Mouse (Mus musculus) cerebellum, adult 2 months (tissue): ENCODE data around the gene Ly6g6f. TPM values are rescaled to one million over a fixed set of nuclear protein-coding genes. Genes with fewer than 3 reads are reported as not detected.
A peak's percentile ranks its signal among the peaks of the same experiment; 100 is the strongest.

Experiments used
- DNase-seq, 2 experiments: peaks; one replicate each; pipeline ENCODE4 v3.0.0; 2021
- H3K27ac ChIP-seq: fragments of 200-500 bp; 2 replicates; pipeline ENCODE4 v1.5.1; 2012; ENCODE audit warnings: low read length, control low read depth, inconsistent platforms; ENCODE audit not compliant: insufficient read depth
- H3K27me3 ChIP-seq: fragments of 200-500 bp; 2 replicates; pipeline ENCODE4 v1.6.1; 2012; ENCODE audit warnings: inconsistent platforms, mild to moderate bottlenecking, low read length, moderate library complexity; ENCODE audit not compliant: control insufficient read depth, insufficient read depth
- H3K4me1 ChIP-seq: fragments of 200-500 bp; 2 replicates; pipeline ENCODE4 v1.6.1; 2011; ENCODE audit warnings: low read length; ENCODE audit not compliant: control insufficient read depth, insufficient read depth
- H3K4me3 ChIP-seq: fragments of 200-500 bp; replicated peaks from 2 replicates; pipeline ENCODE3; 2011; ENCODE audit warnings: mild to moderate bottlenecking, low read depth, low read length, control low read depth; ENCODE audit not compliant: insufficient read depth
- CTCF ChIP-seq: fragments of 200-500 bp; IDR thresholded peaks from 2 replicates; pipeline ENCODE4 v1.5.1; 2011; ENCODE audit warnings: low read depth, mild to moderate bottlenecking, control low read depth, low read length, moderate library complexity, borderline replicate concordance; ENCODE audit not compliant: insufficient read depth
- POLR2A ChIP-seq: fragments of 200-500 bp; IDR thresholded peaks from 2 replicates; pipeline ENCODE4 v1.6.1; 2011; ENCODE audit warnings: low read length, control low read depth, borderline replicate concordance; ENCODE audit not compliant: insufficient read depth
- WGBS: fragments of 180-500 bp; shearing (Covaris S2); methylation state at CpG from one replicate; pipeline ENCODE4 v1.1.7; 2018; 5-methylcytosine and 5-hydroxymethylcytosine counted together
- polyA plus RNA-seq: library from polyadenylated mRNA; depleted of rRNA; stranded (reverse); fragments of >200 nt; gene quantifications from 2 replicates; pipeline ENCODE4 v1.2.3, GENCODE M21; 2012

The Ly6g6f gene
- polyA plus RNA-seq, 1 experiment = 1.1 TPM

DNA sequence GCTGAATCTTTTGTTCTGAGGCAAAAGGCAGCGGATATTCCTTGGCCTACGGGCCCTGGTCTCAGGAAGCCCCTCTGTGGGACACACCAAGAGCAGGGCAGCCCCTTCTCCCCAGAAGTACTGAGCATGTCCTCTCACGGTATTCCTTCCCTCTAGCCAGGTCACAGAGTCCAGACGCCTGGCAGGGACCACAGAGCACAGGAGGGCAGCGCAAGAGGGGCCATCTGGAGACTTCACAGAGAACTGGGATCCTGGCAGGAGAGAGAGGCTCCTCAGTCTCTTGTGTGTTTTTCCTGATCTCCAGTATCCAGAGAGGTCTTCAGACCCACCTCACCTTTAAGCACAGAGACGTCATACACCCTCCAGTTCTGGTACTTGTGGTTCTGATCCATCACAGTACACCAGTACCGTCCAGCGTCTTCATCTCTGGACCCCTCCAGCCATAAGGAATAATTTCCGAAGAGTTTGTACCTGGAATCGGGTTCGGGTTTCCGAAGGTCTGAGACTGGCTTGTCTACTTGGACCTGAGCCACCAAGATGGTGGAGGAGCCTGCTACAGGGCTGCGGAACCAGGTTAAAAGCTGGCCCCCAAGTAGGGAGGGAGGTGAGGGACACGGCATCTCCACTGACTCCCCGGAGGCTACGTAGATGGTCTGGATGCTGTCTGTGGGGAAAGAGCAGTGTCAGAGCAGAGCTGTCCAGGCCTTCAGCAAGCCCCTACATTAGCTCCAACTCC, 2.4 kb downstream of the Ly6g6f start:
- H3K27ac ChIP-seq = peak overlapping the region; percentile 82
- peak overlapping the region; percentile 37 for H3K4me3 ChIP-seq
- 24% methylated on average over 16 of the region's 16 CpGs for WGBS
- H3K4me1 ChIP-seq = peaks cover 28% of the 10 kb centered on the region
- DNase-seq = peak; percentile 80 to 85
- no peak for TF ChIP-seq CTCF
- TF ChIP-seq POLR2A = peak; percentile 8; the same call in 1 of the 2 replicates
- H3K27me3 ChIP-seq = no peaks in the 10 kb centered on the region

DNA sequence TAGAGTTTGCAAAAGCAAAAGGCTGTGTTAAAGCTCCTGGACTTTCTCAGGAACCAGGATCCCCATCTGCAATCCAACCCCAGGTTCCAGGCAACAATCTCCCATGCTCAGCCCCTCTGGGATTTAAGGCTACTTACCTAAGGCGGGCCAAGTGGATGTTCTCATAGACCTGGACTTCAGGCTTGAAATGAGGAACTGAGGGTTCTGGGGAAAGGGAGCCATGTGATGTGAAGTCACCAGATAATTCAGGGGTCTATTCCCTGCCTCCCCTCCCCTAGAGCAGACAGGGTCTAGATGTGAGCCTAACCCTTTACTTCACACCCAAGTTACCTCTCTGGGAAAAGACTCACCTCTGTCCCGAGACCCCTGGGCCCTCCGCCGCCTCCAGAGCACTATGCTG, 4.7 kb downstream of the Ly6g6f start:
- DNase-seq = no peak
- H3K4me3 ChIP-seq = no peak overlapping the region
- TF ChIP-seq CTCF (no peak), POLR2A (no peak)
- WGBS = 73% methylated on average over 4 of the region's 4 CpGs
- peaks cover 41% of the 10 kb centered on the region for H3K4me1 ChIP-seq
- H3K27ac ChIP-seq = peak overlapping the region; percentile 23; the same call in 1 of the 2 replicates
- H3K27me3 ChIP-seq = no peaks in the 10 kb centered on the region

DNA sequence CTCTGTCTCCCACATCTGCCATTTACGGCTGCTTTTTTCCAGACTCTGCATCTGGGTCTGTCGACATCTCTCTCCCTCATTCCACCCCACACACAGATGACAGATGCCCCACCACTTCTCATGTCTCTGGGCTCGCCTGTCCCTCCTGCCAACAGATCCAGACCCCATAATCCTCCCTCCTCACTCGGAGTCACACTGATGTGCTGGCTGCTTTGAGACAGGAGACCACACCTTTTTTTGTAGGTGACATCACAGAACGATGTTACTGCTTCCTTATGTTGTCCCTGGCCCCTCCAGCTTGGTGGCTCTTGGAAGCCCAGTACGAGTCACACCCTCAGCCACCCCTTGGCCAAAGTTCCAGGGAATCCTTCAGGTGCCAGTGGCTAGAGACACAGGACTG, 5.2 kb downstream of the Ly6g6f start:
- Histone ChIP-seq H3K27ac (no peak overlapping the region), H3K4me1 (peaks cover 41% of the 10 kb centered on the region), H3K27me3 (no peaks in the 10 kb centered on the region), H3K4me3 (no peak overlapping the region)
- TF ChIP-seq POLR2A (no peak), CTCF (no peak)
- DNase-seq = no peak
- 72% methylated on average over 6 of the region's 6 CpGs for WGBS

DNA sequence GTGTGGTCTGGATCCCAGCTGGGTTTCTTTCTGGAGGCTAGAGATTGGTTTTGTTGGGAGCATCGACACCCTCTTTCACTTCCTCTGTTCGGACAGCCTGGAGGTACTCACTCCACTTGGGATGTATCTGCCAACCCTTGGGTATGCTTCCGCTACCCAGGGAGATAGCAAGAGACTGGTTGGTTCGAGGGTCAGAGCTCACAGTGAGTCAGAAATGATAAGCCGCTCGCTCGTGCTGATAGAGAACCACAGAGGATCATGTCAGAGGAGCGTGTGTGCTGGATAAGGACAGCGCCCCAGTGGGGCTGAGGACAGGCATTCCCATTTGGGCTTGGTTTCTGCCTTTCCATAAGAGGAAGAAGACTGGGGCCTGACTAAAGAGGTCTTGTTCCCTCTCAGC, 5.6 kb downstream of the Ly6g6f start:
- no peak for DNase-seq
- TF ChIP-seq POLR2A (no peak), CTCF (no peak)
- Histone ChIP-seq H3K4me1 (peaks cover 41% of the 10 kb centered on the region), H3K27ac (no peak overlapping the region), H3K4me3 (no peak overlapping the region), H3K27me3 (no peaks in the 10 kb centered on the region)
- 55% methylated on average over 9 of the region's 9 CpGs for WGBS

DNA sequence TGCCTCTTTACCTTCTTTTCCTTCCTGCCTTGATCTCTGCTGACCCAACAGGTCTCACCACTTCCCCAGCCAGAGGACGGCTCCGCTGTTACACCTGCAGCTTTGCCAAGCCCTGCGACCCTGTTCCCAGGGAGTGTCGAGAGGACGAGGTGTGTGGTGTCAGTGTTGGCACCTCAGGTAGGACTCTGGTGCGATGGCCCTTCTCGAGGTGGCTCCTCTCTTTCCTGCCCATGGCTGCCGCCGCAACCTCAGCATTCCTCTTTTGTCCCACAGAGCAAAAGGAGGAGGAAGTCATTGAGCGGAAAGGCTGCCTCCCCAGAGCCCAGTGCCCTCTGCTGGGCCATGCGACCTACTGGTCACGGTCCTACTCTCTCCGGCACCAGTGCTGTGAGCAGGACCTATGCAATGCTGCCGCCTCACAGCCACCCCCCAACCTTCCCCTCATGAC, 7.6 kb downstream of the Ly6g6f start, which contains the start of gene Ly6g6d:
TSS of gene Ly6g6d (minus strand) at position 280 of the 448 bp plus-strand sequence.
- no peaks in the 10 kb centered on the region for H3K27me3 ChIP-seq
- peaks cover 41% of the 10 kb centered on the region for H3K4me1 ChIP-seq
- H3K27ac ChIP-seq = peak within 1 kb of the TSS; percentile 19; the same call in 1 of the 2 replicates
- H3K4me3 ChIP-seq = peak within 1 kb of the TSS; percentile 51
- TF ChIP-seq POLR2A (peak; percentile 27; the same call in 1 of the 2 replicates), CTCF (peak; percentile 46; the same call in 1 of the 2 replicates)
- peak; percentile 37 to 67 for DNase-seq
- 17% methylated on average over 14 of the region's 14 CpGs for WGBS

DNA sequence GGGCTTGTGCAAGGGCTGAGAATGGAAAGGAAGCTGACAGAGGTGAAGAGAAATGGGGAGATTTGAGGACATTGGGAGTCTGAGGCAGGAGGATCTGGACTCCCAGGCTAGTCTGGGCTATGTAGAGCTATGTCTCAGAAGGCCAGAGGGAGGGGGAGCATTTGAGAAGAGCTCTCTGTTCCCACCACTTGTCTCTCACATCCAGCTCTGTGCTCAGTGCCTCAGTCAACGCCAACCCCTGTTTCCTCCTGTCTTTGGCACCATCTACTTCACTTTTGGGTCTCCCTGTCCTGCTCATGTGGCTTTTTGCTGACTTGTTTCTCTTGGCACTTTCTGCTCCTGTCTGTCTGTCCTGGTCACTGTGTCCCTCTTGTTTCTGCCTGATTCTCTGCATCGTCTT, 8.1 kb downstream of the Ly6g6f start:
- no peak overlapping the region for H3K4me3 ChIP-seq

DNA sequence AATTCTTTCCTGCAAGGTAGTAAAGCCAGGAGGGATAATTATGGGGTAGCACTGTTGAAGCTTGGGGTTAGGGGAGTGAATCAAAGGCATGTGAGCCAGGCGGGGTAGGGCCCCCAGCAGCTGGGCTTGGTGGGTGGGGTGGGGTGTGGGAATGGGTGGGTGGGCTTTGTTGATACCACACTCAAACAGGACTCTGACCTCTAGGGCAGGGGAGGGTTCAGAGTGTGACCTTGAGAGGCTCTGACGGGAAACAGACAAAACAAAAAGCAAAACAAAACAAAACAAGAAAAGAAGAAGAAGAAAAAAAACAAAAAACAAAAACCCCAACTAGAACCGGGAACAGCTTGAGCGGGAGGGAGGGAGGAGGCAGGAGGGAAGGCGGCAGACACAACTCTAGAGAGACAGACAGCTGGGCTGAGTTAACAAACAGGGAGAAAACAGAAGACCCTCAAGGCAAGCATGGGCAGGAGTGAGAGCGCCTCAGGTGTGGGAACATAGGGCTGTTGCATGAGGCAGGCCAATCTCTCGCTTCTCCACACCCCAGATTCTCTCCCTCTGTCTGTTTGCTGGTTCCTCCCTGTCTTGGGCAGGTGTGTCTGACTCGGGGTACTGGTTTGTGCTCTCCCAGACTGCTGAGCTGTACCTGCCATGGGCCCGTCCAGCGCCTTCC, 8.8 kb downstream of the Ly6g6f start, which contains the start of gene Ly6g6e:
TSS of gene Ly6g6e (plus strand) at position 396 of the 670 bp plus-strand sequence.
- TF ChIP-seq CTCF = no peak
- TF ChIP-seq POLR2A = no peak
- 54% methylated on average over 10 of the region's 10 CpGs for WGBS

More for the DNA sequence above, 8.1 kb downstream of the Ly6g6f start:
- peak in 1 of 2 experiments; percentile 26 for DNase-seq
- TF ChIP-seq CTCF = no peak
- TF ChIP-seq POLR2A = no peak
- H3K27me3 ChIP-seq = no peaks in the 10 kb centered on the region
- 35% methylated on average over 2 of the region's 2 CpGs for WGBS
- H3K4me1 ChIP-seq = peaks cover 44% of the 10 kb centered on the region
- 0 out of 2 replicates have a peak overlapping the region, but pooled peaks have one; percentile 19 for H3K27ac ChIP-seq

More for the DNA sequence above, 8.8 kb downstream of the Ly6g6f start, which contains the start of gene Ly6g6e:
- Histone ChIP-seq H3K27ac (peak within 1 kb of the TSS; percentile 19; the same call in 1 of the 2 replicates), H3K4me3 (peak within 1 kb of the TSS; percentile 51), H3K27me3 (no peaks in the 10 kb centered on the region), H3K4me1 (peaks cover 45% of the 10 kb centered on the region)
- no peak for DNase-seq
